Mouse (Mus musculus) common myeloid progenitor, adult 5-6 weeks (primary cell): Measurements from ENCODE around the gene Hyal6. TPM values are rescaled to one million over a fixed set of nuclear protein-coding genes. Genes with fewer than 3 reads are reported as not detected.

Experiments
- ATAC-seq: replicated peaks from 2 replicates; pipeline ENCODE4 v1.8.0; 2016; ENCODE audit warnings: low read depth, mild to moderate bottlenecking, moderate TSS enrichment, inconsistent platforms; ENCODE audit not compliant: poor library complexity, severe bottlenecking
- total RNA-seq: library from RNA; stranded (forward); fragments of 200-1000, 187-1606 nt; gene quantifications from 2 replicates; pipeline ENCODE4 v1.2.3, GENCODE M21; 2017

Hyal6 gene
- not detected in 2 replicates for total RNA-seq

GRCm38 (mm10) chr6:24732945-24733344, at the start of gene Hyal6:
Gene Hyal6 (plus strand): TSS chr6:24733245.
- ATAC-seq = no peak

- ATAC-seq = no peak
Observed at GRCm38 (mm10) chr6:24687871-24688270, 45.2 kb upstream of the Hyal6 start.

GRCm38 (mm10) chr6:24694455-24695410, 38.3 kb upstream of the Hyal6 start:
- no peak for ATAC-seq

- no peak for ATAC-seq
Observed at GRCm38 (mm10) chr6:24696117-24696516, 36.9 kb upstream of the Hyal6 start.

- ATAC-seq = no peak
Observed at GRCm38 (mm10) chr6:24697216-24697615, 35.8 kb upstream of the Hyal6 start.

- ATAC-seq = no peak
Observed at GRCm38 (mm10) chr6:24707090-24707489, 26.0 kb upstream of the Hyal6 start.

- ATAC-seq = no peak
Observed at GRCm38 (mm10) chr6:24707499-24707898, 25.5 kb upstream of the Hyal6 start.

GRCm38 (mm10) chr6:24721317-24722099, 11.5 kb upstream of the Hyal6 start:
- peak; percentile 84 for ATAC-seq

GRCm38 (mm10) chr6:24728130-24728529, 4.9 kb upstream of the Hyal6 start:
- ATAC-seq = no peak

- no peak for ATAC-seq
Observed at GRCm38 (mm10) chr6:24734565-24734964, 1.5 kb downstream of the Hyal6 start.

GRCm38 (mm10) chr6:24748029-24748428, 15.0 kb downstream of the Hyal6 start, which contains the start of gene Hyal4:
Gene Hyal4 (plus strand): TSS chr6:24748329.
- ATAC-seq = no peak

- no peak for ATAC-seq
Observed at GRCm38 (mm10) chr6:24759281-24759680, 26.2 kb downstream of the Hyal6 start.

- no peak for ATAC-seq
Observed at GRCm38 (mm10) chr6:24766261-24766660, 33.2 kb downstream of the Hyal6 start.

GRCm38 (mm10) chr6:24779182-24779581, 46.1 kb downstream of the Hyal6 start:
- no peak for ATAC-seq

GRCm38 (mm10) chr6:24790888-24791287, 57.8 kb downstream of the Hyal6 start, which contains the start of gene Spam1:
Gene Spam1 (plus strand): TSS chr6:24791188.
- no peak for ATAC-seq

Other genes starting within 250 kb of the Hyal6 start
- gene Iqub, start 218.2 kb upstream of the Hyal6 start, total RNA-seq = 0.15 TPM in 1 of 2 replicates, not detected in the other
- gene Ndufa5, start 205.2 kb upstream of the Hyal6 start, total RNA-seq = 272 and 431 TPM in 2 replicates
- not detected in 2 replicates for gene Asb15, start 205.1 kb upstream of the Hyal6 start, total RNA-seq
- gene Lmod2, start 135.5 kb upstream of the Hyal6 start, total RNA-seq = not detected in 2 replicates
- gene Wasl, start 68.2 kb upstream of the Hyal6 start, total RNA-seq = 14.5 and 20.0 TPM in 2 replicates
- not detected in 2 replicates for gene Hyal4, start 15.1 kb downstream of the Hyal6 start, total RNA-seq
- not detected in 2 replicates for gene Spam1, start 57.9 kb downstream of the Hyal6 start, total RNA-seq
- gene Hyal5, start 124.8 kb downstream of the Hyal6 start, total RNA-seq = not detected in 2 replicates
- gene Tmem229a, start 223.1 kb downstream of the Hyal6 start, total RNA-seq = not detected in 2 replicates